Mouse (Mus musculus): ENCODE results near the gene Aldh18a1.
A peak's percentile ranks its signal among the peaks of the same experiment; 100 is the strongest.

DNA sequence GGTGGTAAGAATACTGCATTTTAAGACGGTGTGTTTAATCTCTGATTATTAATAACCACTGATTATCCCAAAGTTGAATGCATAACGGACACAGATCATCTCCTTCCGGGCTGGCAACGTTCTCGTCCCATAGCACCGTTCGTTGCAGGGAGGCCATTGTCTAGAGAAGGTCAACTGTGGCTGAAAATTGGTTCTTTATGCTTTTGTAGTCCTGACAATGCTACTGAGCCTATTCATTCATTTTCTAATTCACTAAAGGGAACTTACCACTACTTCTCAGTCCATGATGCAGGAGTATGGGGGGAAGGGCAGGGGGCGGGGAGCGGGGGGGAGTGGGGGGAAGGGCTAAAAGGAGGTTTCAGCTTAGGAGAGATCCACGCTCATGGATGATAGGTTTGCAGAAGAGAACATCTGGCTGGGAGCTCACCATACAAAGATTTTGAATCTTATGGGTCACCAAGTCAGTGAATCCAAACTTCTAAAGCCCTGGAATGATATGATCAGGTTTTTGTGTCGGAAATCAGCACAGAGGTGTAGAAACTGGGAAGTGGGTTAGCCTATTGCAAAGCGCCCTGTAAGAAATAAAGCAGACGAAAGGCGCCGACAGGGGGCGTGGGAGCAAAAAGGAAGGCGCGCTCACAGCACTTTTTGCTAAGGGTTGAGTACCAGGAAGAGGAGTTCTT, 725 bp upstream of the Aldh18a1 start:
- TF ChIP-seq CTCF (IDR thresholded peaks at IDR 0.05; ENCODE audit: extremely low read depth, insufficient read depth, insufficient read length, insufficient replicate concordance) (peak; percentile 82), POLR2A (IDR thresholded peaks at IDR 0.05; ENCODE audit: low read depth, low read length) (no peak)

All from spleen, adult 2 months (tissue).